Mouse (Mus musculus) CD8-positive naive resting alpha-beta T cell, adult 2 months (primary cell): ENCODE measurements around the gene Myo18a.

ENCODE experiments used
- DNase-seq, 2 experiments: peaks; one replicate each; pipeline ENCODE4 v3.0.0; 2022; ENCODE audit warnings: low read depth in 2 of 2, low spot score in 2 of 2

Myo18a gene

GRCm38 (mm10) chr11:77835109-77835508 is 72.1 kb downstream of the Myo18a start:
- no peak for DNase-seq

GRCm38 (mm10) chr11:77836290-77836689 is 73.2 kb downstream of the Myo18a start:
- no peak for DNase-seq

- no peak for DNase-seq
Measured at GRCm38 (mm10) chr11:77836751-77837150, 73.7 kb downstream of the Myo18a start.

GRCm38 (mm10) chr11:77837856-77838255 is 74.8 kb downstream of the Myo18a start:
- DNase-seq: no peak

GRCm38 (mm10) chr11:77840523-77841245 is 77.6 kb downstream of the Myo18a start:
- no peak for DNase-seq

- DNase-seq: no peak
Measured at GRCm38 (mm10) chr11:77843068-77843905, 80.2 kb downstream of the Myo18a start.

- no peak for DNase-seq
Measured at GRCm38 (mm10) chr11:77843906-77844200, 80.8 kb downstream of the Myo18a start.

GRCm38 (mm10) chr11:77847599-77848128 is 84.6 kb downstream of the Myo18a start:
- no peak for DNase-seq

- DNase-seq: no peak
Measured at GRCm38 (mm10) chr11:77848131-77848530, 85.1 kb downstream of the Myo18a start.

GRCm38 (mm10) chr11:77849151-77849550 is 86.1 kb downstream of the Myo18a start:
- DNase-seq: no peak

- DNase-seq: no peak
Measured at GRCm38 (mm10) chr11:77850401-77851244, 87.6 kb downstream of the Myo18a start.

GRCm38 (mm10) chr11:77851483-77852010 is 88.5 kb downstream of the Myo18a start:
- DNase-seq: no peak

GRCm38 (mm10) chr11:77852195-77852594 is 89.1 kb downstream of the Myo18a start:
- DNase-seq: no peak

- no peak for DNase-seq
Measured at GRCm38 (mm10) chr11:77852941-77853668, 90.1 kb downstream of the Myo18a start.

GRCm38 (mm10) chr11:77854641-77855040 is 91.6 kb downstream of the Myo18a start:
- DNase-seq: no peak

GRCm38 (mm10) chr11:77855396-77855795 is 92.3 kb downstream of the Myo18a start:
- no peak for DNase-seq

GRCm38 (mm10) chr11:77857089-77857488 is 94.0 kb downstream of the Myo18a start:
- DNase-seq: no peak

GRCm38 (mm10) chr11:77858589-77858988 is 95.5 kb downstream of the Myo18a start:
- DNase-seq: no peak

- no peak for DNase-seq
Measured at GRCm38 (mm10) chr11:77860947-77861346, 97.9 kb downstream of the Myo18a start.

- no peak for DNase-seq
Measured at GRCm38 (mm10) chr11:77862887-77863286, 99.8 kb downstream of the Myo18a start.
